Mouse (Mus musculus): ENCODE data around the gene Lrrc4b. TPM values are rescaled to one million over a fixed set of nuclear protein-coding genes. Genes with fewer than 3 reads are reported as not detected.

Gene Lrrc4b
- polyA plus RNA-seq, 1 experiment from 2014 or later, result 1.7 TPM

GRCm38 (mm10) chr7:44441180-44441579 lies 12.4 kb downstream of the Lrrc4b start:
- peak overlapping the region; percentile 90; the same call in 1 of the 2 replicates for H3K27ac ChIP-seq
- H3K4me1 ChIP-seq, result peaks cover 48% of the 10 kb centered on the region
- WGBS, result 8% methylated on average over 1 of the region's 1 CpGs
- peak overlapping the region; percentile 63 for H3K4me3 ChIP-seq
- no peaks in the 10 kb centered on the region for H3K9me3 ChIP-seq
- H3K36me3 ChIP-seq, result no peaks in the 10 kb centered on the region
- peaks cover 95% of the 10 kb centered on the region for H3K27me3 ChIP-seq (ENCODE audit: insufficient read depth, poor library complexity, severe bottlenecking)
- DNase-seq (ENCODE audit: low spot score), result no peak

GRCm38 (mm10) chr7:44441648-44442109 lies 12.9 kb downstream of the Lrrc4b start:
- Histone ChIP-seq H3K27ac (peak overlapping the region; percentile 90), H3K36me3 (no peaks in the 10 kb centered on the region), H3K4me3 (peak overlapping the region; percentile 63), H3K9me3 (no peaks in the 10 kb centered on the region), H3K27me3 (ENCODE audit: insufficient read depth, poor library complexity, severe bottlenecking) (peaks cover 95% of the 10 kb centered on the region), H3K4me1 (peaks cover 53% of the 10 kb centered on the region)
- 0% methylated on average over 14 of the region's 14 CpGs for WGBS
- no peak for DNase-seq (ENCODE audit: low spot score)

GRCm38 (mm10) chr7:44442407-44442821 lies 13.6 kb downstream of the Lrrc4b start:
- Histone ChIP-seq H3K4me1 (peaks cover 55% of the 10 kb centered on the region), H3K27ac (peak overlapping the region; percentile 90), H3K27me3 (ENCODE audit: insufficient read depth, poor library complexity, severe bottlenecking) (peaks cover 92% of the 10 kb centered on the region), H3K36me3 (no peaks in the 10 kb centered on the region), H3K4me3 (peak overlapping the region; percentile 63), H3K9me3 (no peaks in the 10 kb centered on the region)
- DNase-seq (ENCODE audit: low spot score), result no peak
- WGBS, result 0% methylated on average over 14 of the region's 14 CpGs

GRCm38 (mm10) chr7:44443268-44444173 lies 14.7 kb downstream of the Lrrc4b start:
- Histone ChIP-seq H3K9me3 (no peaks in the 10 kb centered on the region), H3K27me3 (ENCODE audit: insufficient read depth, poor library complexity, severe bottlenecking) (peaks cover 84% of the 10 kb centered on the region), H3K4me1 (peaks cover 55% of the 10 kb centered on the region), H3K36me3 (0 out of 2 replicates have a peak, but pooled peaks cover 2% of the 10 kb centered on the region), H3K4me3 (peak overlapping the region; percentile 63), H3K27ac (peak overlapping the region; percentile 90)
- no peak for DNase-seq (ENCODE audit: low spot score)
- WGBS, result 7% methylated on average over 20 of the region's 20 CpGs

GRCm38 (mm10) chr7:44444886-44445527 lies 16.2 kb downstream of the Lrrc4b start:
- WGBS, result 13% methylated on average over 29 of the region's 29 CpGs
- H3K36me3 ChIP-seq, result 0 out of 2 replicates have a peak, but pooled peaks cover 2% of the 10 kb centered on the region
- H3K9me3 ChIP-seq, result no peaks in the 10 kb centered on the region
- peak overlapping the region; percentile 23; the same call in 1 of the 2 replicates for H3K27ac ChIP-seq
- H3K27me3 ChIP-seq (ENCODE audit: insufficient read depth, poor library complexity, severe bottlenecking), result peaks cover 73% of the 10 kb centered on the region
- peak overlapping the region; percentile 29; the same call in 1 of the 2 replicates for H3K4me3 ChIP-seq
- peaks cover 55% of the 10 kb centered on the region for H3K4me1 ChIP-seq
- no peak for DNase-seq (ENCODE audit: low spot score)

- H3K4me3 ChIP-seq, result 0 out of 2 replicates have a peak overlapping the region, but pooled peaks have one; percentile 29
- 0 out of 2 replicates have a peak overlapping the region, but pooled peaks have one; percentile 2 for H3K27ac ChIP-seq
- 0 out of 2 replicates have a peak, but pooled peaks cover 2% of the 10 kb centered on the region for H3K36me3 ChIP-seq
- no peaks in the 10 kb centered on the region for H3K9me3 ChIP-seq
- H3K27me3 ChIP-seq (ENCODE audit: insufficient read depth, poor library complexity, severe bottlenecking), result peaks cover 68% of the 10 kb centered on the region
- DNase-seq (ENCODE audit: low spot score), result no peak
- 19% methylated on average over 7 of the region's 7 CpGs for WGBS
- peaks cover 55% of the 10 kb centered on the region for H3K4me1 ChIP-seq
These were observed 16.7 kb downstream of the Lrrc4b start for GRCm38 (mm10) chr7:44445528-44445923.

- WGBS, result 50% methylated on average over 12 of the region's 12 CpGs
- Histone ChIP-seq H3K9me3 (no peaks in the 10 kb centered on the region), H3K36me3 (0 out of 2 replicates have a peak, but pooled peaks cover 2% of the 10 kb centered on the region), H3K4me1 (peaks cover 55% of the 10 kb centered on the region), H3K4me3 (no peak overlapping the region), H3K27ac (no peak overlapping the region; the same call in 1 of the 2 replicates), H3K27me3 (ENCODE audit: insufficient read depth, poor library complexity, severe bottlenecking) (peaks cover 60% of the 10 kb centered on the region)
- no peak for DNase-seq (ENCODE audit: low spot score)
These were observed 17.4 kb downstream of the Lrrc4b start for GRCm38 (mm10) chr7:44446070-44446855.

GRCm38 (mm10) chr7:44453256-44453655 lies 24.4 kb downstream of the Lrrc4b start:
- H3K4me1 ChIP-seq, result peaks cover 11% of the 10 kb centered on the region
- H3K27me3 ChIP-seq (ENCODE audit: insufficient read depth, poor library complexity, severe bottlenecking), result no peaks in the 10 kb centered on the region
- no peak overlapping the region for H3K4me3 ChIP-seq
- peak overlapping the region; percentile 56; the same call in 1 of the 2 replicates for H3K27ac ChIP-seq
- DNase-seq (ENCODE audit: low spot score), result no peak
- H3K36me3 ChIP-seq, result peaks cover 9% of the 10 kb centered on the region; the same call in 1 of the 2 replicates
- H3K9me3 ChIP-seq, result no peaks in the 10 kb centered on the region
- 12% methylated on average over 3 of the region's 3 CpGs for WGBS

- Histone ChIP-seq H3K4me1 (peaks cover 11% of the 10 kb centered on the region), H3K9me3 (no peaks in the 10 kb centered on the region), H3K27ac (no peak overlapping the region), H3K27me3 (ENCODE audit: insufficient read depth, poor library complexity, severe bottlenecking) (peaks cover 22% of the 10 kb centered on the region), H3K4me3 (no peak overlapping the region), H3K36me3 (peaks cover 16% of the 10 kb centered on the region)
- WGBS, result 82% methylated on average over 1 of the region's 1 CpGs
- no peak for DNase-seq (ENCODE audit: low spot score)
These were observed 27.5 kb downstream of the Lrrc4b start for GRCm38 (mm10) chr7:44456302-44456701.

GRCm38 (mm10) chr7:44460067-44460466 lies 31.2 kb downstream of the Lrrc4b start:
- peaks cover 24% of the 10 kb centered on the region for H3K36me3 ChIP-seq
- H3K4me1 ChIP-seq, result peaks cover 35% of the 10 kb centered on the region
- no peak for DNase-seq (ENCODE audit: low spot score)
- no peak overlapping the region for H3K27ac ChIP-seq
- no peaks in the 10 kb centered on the region for H3K9me3 ChIP-seq
- H3K4me3 ChIP-seq, result no peak overlapping the region
- WGBS, result 75% methylated on average over 6 of the region's 6 CpGs
- H3K27me3 ChIP-seq (ENCODE audit: insufficient read depth, poor library complexity, severe bottlenecking), result peaks cover 59% of the 10 kb centered on the region

GRCm38 (mm10) chr7:44460767-44461502 lies 32.1 kb downstream of the Lrrc4b start:
- no peak for DNase-seq (ENCODE audit: low spot score)
- peaks cover 43% of the 10 kb centered on the region for H3K4me1 ChIP-seq
- H3K27ac ChIP-seq, result no peak overlapping the region
- WGBS, result 76% methylated on average over 31 of the region's 31 CpGs
- H3K27me3 ChIP-seq (ENCODE audit: insufficient read depth, poor library complexity, severe bottlenecking), result peaks cover 64% of the 10 kb centered on the region
- H3K36me3 ChIP-seq, result peaks cover 22% of the 10 kb centered on the region
- H3K4me3 ChIP-seq, result no peak overlapping the region
- H3K9me3 ChIP-seq, result no peaks in the 10 kb centered on the region
